Mouse (Mus musculus) liver, embryonic 11.5 days (tissue): ENCODE data around the gene Raver2. TPM values are rescaled to one million over a fixed set of nuclear protein-coding genes. Genes with fewer than 3 reads are reported as not detected.

ENCODE experiments used
- ATAC-seq: fragments of 200-750 bp; cut with Nextera tagmentation; replicated peaks from 2 replicates; pipeline ENCODE4 v1.8.0; 2017; ENCODE audit warnings: moderate number of reproducible peaks, mild to moderate bottlenecking, moderate TSS enrichment, moderate library complexity; ENCODE audit not compliant: low FRiP score
- DNase-seq: peaks from one replicate; pipeline ENCODE4 v3.0.0-alpha.2; 2017; ENCODE audit warnings: low spot score
- H3K27ac ChIP-seq: fragments of 300-500 bp; sonication (generic); 2 replicates; pipeline ENCODE4 v1.5.1; 2014; ENCODE audit warnings: mild to moderate bottlenecking, low read depth, low read length, control low read depth
- H3K27me3 ChIP-seq: fragments of 300-500 bp; sonication (generic); replicated peaks from 2 replicates; pipeline ENCODE4 v1.6.1; 2014; ENCODE audit warnings: low read length, mixed read lengths; ENCODE audit not compliant: control insufficient read depth, insufficient read depth
- H3K36me3 ChIP-seq: fragments of 300-500 bp; sonication (generic); 2 replicates; pipeline ENCODE4 v1.6.1; 2014; ENCODE audit warnings: mild to moderate bottlenecking, low read length, moderate library complexity, mixed read lengths; ENCODE audit not compliant: control insufficient read depth, insufficient read depth
- H3K4me1 ChIP-seq: fragments of 300-500 bp; sonication (generic); replicated peaks from 2 replicates; pipeline ENCODE4 v1.6.1; 2014; ENCODE audit warnings: low read length, mixed read lengths; ENCODE audit not compliant: control insufficient read depth, insufficient read depth
- H3K4me2 ChIP-seq: fragments of 300-500 bp; sonication (generic); 2 replicates; pipeline ENCODE4 v1.6.1; 2014; ENCODE audit warnings: mild to moderate bottlenecking, control low read depth, moderate library complexity
- H3K4me3 ChIP-seq: fragments of 300-500 bp; sonication (generic); 2 replicates; pipeline ENCODE4 v1.5.1; 2014; ENCODE audit warnings: low read depth, low read length, control low read depth
- H3K9ac ChIP-seq: fragments of 300-500 bp; sonication (generic); 2 replicates; pipeline ENCODE4 v1.6.1; 2014; ENCODE audit warnings: low read depth, low read length, control low read depth
- H3K9me3 ChIP-seq: fragments of 300-500 bp; sonication (generic); 2 replicates; pipeline ENCODE4 v1.6.1; 2016; ENCODE audit warnings: low read length, inconsistent platforms, mixed read lengths; ENCODE audit not compliant: control insufficient read depth
- WGBS: fragments of 180-500 bp; shearing (Covaris S2); extraction: QIAGEN DNeasy Blood & Tissue Kit; methylation state at CpG from one replicate; pipeline ENCODE4 v1.1.7; 2014; 5-methylcytosine and 5-hydroxymethylcytosine counted together
- polyA plus RNA-seq: library from polyadenylated mRNA; unstranded; fragments of >200 nt; fragmentation: Nextera tagmentation; extraction: Ambion mirVana; gene quantifications from 2 replicates; pipeline ENCODE4 v1.2.1, GENCODE M21; 2014

Gene Raver2
- polyA plus RNA-seq, 1 experiment from 2014 or later = 2.0 TPM

DNA sequence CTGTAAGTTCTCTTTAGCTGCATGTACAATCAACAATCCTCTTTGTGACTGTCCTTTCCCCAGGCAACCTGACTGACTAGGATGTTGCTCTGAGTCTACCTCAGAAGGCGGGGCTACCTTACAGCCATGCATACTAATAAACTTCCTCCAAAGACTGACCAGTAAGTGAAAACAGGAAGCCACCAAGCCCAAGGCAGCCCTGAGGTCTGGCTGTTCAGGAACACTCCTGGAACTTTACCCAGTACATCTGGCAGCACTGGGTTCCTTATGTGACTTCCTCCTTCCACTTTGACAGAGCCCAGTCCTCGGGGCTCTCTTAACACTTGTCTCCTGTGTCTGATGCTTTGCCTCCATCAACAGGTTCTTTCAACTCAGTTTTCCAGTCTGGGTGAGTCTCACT, 104.0 kb downstream of the Raver2 start:
- ATAC-seq = no peak
- DNase-seq = no peak
- Histone ChIP-seq H3K4me3 (no peak overlapping the region), H3K4me1 (peaks cover 12% of the 10 kb centered on the region), H3K36me3 (peaks cover 15% of the 10 kb centered on the region), H3K27ac (no peak overlapping the region), H3K27me3 (no peaks in the 10 kb centered on the region), H3K4me2 (no peak overlapping the region), H3K9me3 (no peaks in the 10 kb centered on the region), H3K9ac (no peak overlapping the region)
- 62% methylated on average over 2 of the region's 2 CpGs for WGBS

DNA sequence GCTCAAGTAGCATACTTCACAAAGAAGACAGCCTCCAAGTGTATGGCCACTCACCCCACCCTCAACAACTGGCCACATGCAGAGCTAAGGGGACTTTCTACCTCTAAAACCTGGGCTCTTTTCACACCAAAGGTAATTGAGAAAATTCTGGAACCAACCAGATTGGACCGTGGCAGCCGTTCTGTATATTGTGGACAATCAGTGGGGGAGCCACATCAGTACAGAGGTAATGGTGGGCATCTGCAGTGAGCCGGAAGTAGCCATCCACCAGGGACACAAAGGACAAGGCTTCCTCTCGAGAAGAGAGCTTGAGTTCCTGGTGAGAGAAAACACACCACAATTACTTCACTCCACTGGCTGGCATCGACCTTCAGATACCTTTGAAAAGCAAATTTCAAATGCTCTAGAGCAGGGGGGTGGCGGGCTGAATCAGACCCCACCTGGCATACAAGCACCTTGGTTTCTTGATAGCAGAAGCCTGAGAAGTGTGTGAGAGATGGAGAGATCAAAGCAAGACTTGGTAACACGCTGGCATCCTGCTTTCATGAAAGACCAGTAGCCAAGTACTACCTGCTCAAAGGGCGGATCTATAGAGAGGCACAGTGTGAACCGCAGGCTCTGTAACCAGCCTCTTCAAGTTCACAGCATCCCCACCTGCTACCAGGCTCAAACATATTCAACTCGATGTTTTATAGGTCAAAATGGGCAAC, 106.3 kb downstream of the Raver2 start:
- Histone ChIP-seq H3K36me3 (peaks cover 21% of the 10 kb centered on the region), H3K4me3 (no peak overlapping the region), H3K9ac (no peak overlapping the region), H3K4me2 (no peak overlapping the region), H3K9me3 (no peaks in the 10 kb centered on the region), H3K27ac (no peak overlapping the region), H3K4me1 (peaks cover 17% of the 10 kb centered on the region), H3K27me3 (no peaks in the 10 kb centered on the region)
- ATAC-seq (no peak), DNase-seq (no peak)
- WGBS = 87% methylated on average over 10 of the region's 10 CpGs

DNA sequence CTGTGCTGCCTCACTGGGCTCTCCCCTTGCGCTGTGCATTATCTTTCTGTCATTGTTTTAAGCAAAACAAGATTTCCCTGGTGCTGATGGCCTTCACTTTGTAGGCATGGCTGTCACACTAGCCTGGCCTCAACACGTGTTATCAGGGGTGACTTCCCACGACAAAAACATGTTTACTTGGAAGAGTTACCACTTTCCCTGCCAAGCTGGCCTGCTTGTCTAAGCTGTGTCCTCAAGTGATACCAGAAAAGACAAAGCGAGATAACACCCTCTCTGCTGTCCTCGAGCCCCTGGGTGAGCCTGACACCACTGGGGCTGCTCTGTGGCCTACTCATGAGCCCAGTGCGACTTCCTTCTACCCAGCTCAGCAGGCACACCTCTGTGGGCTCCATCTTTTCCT, 107.3 kb downstream of the Raver2 start:
- 30% methylated on average over 6 of the region's 6 CpGs for WGBS
- H3K27me3 ChIP-seq = no peaks in the 10 kb centered on the region
- H3K27ac ChIP-seq = peak overlapping the region; percentile 59
- H3K9me3 ChIP-seq = no peaks in the 10 kb centered on the region
- no peak overlapping the region for H3K4me2 ChIP-seq
- H3K36me3 ChIP-seq = peaks cover 15% of the 10 kb centered on the region
- ATAC-seq = peak; percentile 91
- DNase-seq = peak; percentile 43
- no peak overlapping the region for H3K4me3 ChIP-seq
- peaks cover 24% of the 10 kb centered on the region for H3K4me1 ChIP-seq
- H3K9ac ChIP-seq = no peak overlapping the region

DNA sequence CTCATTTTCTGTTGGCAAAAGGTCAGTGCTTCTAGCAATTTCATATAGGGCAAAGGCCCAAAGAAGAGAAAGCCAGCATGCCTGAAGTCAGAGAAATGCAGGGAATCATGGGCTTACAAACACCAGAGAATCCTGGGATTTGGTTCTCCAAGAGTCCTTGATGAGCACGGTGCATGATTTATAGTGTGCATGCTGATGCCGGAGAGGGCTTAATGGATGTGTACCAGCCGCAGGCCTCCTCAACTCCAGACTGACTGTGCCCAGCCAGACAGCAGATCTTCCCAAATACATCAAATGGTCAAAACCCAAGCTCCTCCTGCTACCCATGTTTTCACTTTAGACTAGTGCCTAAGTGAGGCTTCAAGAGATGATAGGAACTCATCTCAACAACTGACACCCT, 109.0 kb downstream of the Raver2 start:
- no peak for DNase-seq
- ATAC-seq = no peak
- Histone ChIP-seq H3K27me3 (no peaks in the 10 kb centered on the region), H3K4me2 (no peak overlapping the region), H3K4me1 (peaks cover 25% of the 10 kb centered on the region), H3K9me3 (no peaks in the 10 kb centered on the region), H3K9ac (no peak overlapping the region), H3K36me3 (peaks cover 15% of the 10 kb centered on the region), H3K27ac (no peak overlapping the region), H3K4me3 (no peak overlapping the region)
- WGBS = 72% methylated on average over 3 of the region's 3 CpGs

DNA sequence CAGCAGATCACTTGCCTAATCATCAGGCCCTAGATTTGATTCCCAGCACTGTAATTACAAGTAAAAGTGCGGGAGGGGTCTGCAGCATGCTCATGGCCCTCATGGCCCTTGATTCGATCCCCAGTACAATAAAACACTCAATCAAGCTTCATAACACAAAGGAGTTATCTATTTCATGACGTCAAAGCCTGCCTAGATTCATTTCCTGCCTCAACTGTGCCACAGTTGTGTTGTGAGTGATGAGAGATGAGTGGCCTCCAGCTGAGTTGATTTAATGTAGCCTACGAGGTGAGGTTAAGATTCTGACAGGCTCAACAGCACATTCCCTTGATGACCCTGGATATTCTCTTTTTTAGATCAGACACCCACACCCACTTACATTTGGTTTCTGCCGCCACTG, 110.3 kb downstream of the Raver2 start:
- H3K27ac ChIP-seq = no peak overlapping the region
- no peak overlapping the region for H3K4me3 ChIP-seq
- H3K4me2 ChIP-seq = no peak overlapping the region
- peaks cover 29% of the 10 kb centered on the region for H3K4me1 ChIP-seq
- no peak for DNase-seq
- WGBS = 76% methylated on average over 5 of the region's 5 CpGs
- H3K9me3 ChIP-seq = no peaks in the 10 kb centered on the region
- no peaks in the 10 kb centered on the region for H3K27me3 ChIP-seq
- no peak overlapping the region for H3K9ac ChIP-seq
- H3K36me3 ChIP-seq = peaks cover 16% of the 10 kb centered on the region
- no peak for ATAC-seq

DNA sequence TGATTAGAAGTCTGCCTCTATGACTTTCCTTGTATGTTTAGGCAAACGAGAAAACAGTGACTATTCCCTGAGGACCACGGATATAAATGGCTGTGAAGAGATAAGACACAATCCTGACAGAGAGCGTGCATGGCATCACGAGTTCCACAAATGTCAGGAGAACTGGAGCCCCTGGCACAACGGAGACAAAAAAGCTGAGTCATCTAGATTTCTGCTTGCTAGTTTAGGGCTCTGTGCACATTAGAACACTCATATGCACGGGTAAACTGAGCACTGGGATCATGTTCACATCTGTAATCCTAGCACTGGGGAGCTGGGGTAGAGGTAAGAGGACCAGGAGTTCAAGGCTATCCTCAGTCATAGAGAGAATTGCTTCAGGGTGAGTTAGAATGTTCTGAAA, 111.1 kb downstream of the Raver2 start:
- Histone ChIP-seq H3K4me1 (peaks cover 29% of the 10 kb centered on the region), H3K36me3 (peaks cover 13% of the 10 kb centered on the region), H3K4me2 (no peak overlapping the region), H3K27me3 (no peaks in the 10 kb centered on the region), H3K4me3 (no peak overlapping the region), H3K9ac (no peak overlapping the region), H3K27ac (no peak overlapping the region), H3K9me3 (no peaks in the 10 kb centered on the region)
- 45% methylated on average over 6 of the region's 6 CpGs for WGBS
- DNase-seq (no peak), ATAC-seq (no peak)

DNA sequence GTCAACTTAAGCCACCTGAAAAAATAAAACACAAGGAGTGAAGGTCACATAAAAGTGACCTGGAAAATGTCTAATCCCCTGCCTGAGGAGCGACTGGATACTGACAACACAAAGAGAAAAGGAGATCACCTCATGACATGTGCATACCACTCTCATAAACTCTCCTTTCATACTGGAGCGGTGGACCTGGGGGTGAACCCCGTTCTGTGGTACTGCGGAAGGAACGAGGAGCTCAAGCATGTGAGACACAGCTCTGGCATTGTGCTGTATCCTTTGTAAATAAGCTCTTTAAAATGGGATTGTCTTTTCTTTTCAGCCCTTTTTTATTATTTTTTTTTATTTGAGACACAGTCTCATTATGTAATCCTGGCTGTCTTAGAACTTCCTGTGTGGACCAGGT, 111.9 kb downstream of the Raver2 start:
- H3K27ac ChIP-seq = no peak overlapping the region
- no peak overlapping the region for H3K4me3 ChIP-seq
- ATAC-seq = no peak
- peaks cover 11% of the 10 kb centered on the region; the same call in 1 of the 2 replicates for H3K36me3 ChIP-seq
- H3K9ac ChIP-seq = no peak overlapping the region
- no peak for DNase-seq
- peaks cover 25% of the 10 kb centered on the region for H3K4me1 ChIP-seq
- no peak overlapping the region for H3K4me2 ChIP-seq
- H3K27me3 ChIP-seq = no peaks in the 10 kb centered on the region
- H3K9me3 ChIP-seq = no peaks in the 10 kb centered on the region
- WGBS = 84% methylated on average over 5 of the region's 5 CpGs

DNA sequence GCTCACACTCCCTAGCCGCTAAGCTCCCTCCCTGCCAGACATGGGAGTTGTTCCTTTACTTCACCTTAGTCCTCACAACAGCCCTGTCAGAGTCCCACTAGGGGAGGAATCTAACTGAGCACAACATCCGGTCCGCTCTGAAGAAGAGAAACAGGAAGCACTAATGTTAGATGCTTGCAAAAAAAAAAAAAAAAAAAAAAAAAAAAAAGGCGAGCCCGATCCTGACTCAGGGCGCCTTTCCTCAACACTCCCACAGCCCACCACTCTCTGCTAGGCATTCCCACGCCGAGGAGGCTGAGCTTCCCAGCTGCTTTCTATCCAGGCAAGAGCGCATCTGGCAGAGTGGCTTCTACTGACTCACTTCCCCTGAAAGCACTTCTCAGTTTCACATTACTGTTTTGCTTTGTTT, 113.8 kb downstream of the Raver2 start:
- no peak overlapping the region for H3K9ac ChIP-seq
- H3K4me2 ChIP-seq = no peak overlapping the region
- no peaks in the 10 kb centered on the region for H3K9me3 ChIP-seq
- WGBS = 46% methylated on average over 9 of the region's 9 CpGs
- H3K4me3 ChIP-seq = no peak overlapping the region
- DNase-seq (no peak), ATAC-seq (peak; percentile 33)
- peaks cover 11% of the 10 kb centered on the region; the same call in 1 of the 2 replicates for H3K36me3 ChIP-seq
- no peaks in the 10 kb centered on the region for H3K27me3 ChIP-seq
- peaks cover 23% of the 10 kb centered on the region for H3K4me1 ChIP-seq
- H3K27ac ChIP-seq = no peak overlapping the region; the same call in 1 of the 2 replicates

DNA sequence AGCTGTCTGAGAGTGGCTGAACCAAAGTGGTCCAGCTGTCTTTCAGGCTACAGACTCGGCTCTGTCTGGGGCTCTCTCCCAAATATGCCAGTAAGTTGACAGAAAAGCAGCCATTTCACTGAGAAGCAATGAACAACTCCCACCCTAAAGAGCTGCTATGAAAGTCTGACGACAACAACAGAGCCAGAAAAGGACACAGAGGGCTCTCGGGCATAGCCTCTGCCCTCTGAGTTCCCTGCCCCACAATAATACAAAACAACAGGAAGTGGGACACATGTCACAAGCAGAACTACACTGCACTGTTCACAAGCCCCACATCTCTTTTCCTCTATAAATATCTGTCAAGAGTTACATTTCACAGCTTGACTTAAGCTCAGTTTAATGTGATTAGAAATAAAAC, 116.4 kb downstream of the Raver2 start:
- Histone ChIP-seq H3K27ac (no peak overlapping the region), H3K4me3 (no peak overlapping the region), H3K9me3 (no peaks in the 10 kb centered on the region), H3K4me2 (no peak overlapping the region), H3K4me1 (peaks cover 16% of the 10 kb centered on the region), H3K27me3 (no peaks in the 10 kb centered on the region), H3K36me3 (peaks cover 4% of the 10 kb centered on the region; the same call in 1 of the 2 replicates), H3K9ac (no peak overlapping the region)
- WGBS = 57% methylated on average over 3 of the region's 3 CpGs
- no peak for ATAC-seq
- no peak for DNase-seq
